Mouse (Mus musculus) 416B (cell line): Measurements from ENCODE around the gene Coro1a.
A peak's percentile ranks its signal among the peaks of the same experiment; 100 is the strongest.
"Not testable (repeated sequence)": the region's sequence is repeated elsewhere in the genome, so short reads cannot be mapped to it uniquely, and the experiment has no call there.

Source experiments
- DNase-seq: peaks from one replicate; pipeline ENCODE4 v3.0.0; 2011; ENCODE audit warnings: low read depth

The Coro1a gene

DNA sequence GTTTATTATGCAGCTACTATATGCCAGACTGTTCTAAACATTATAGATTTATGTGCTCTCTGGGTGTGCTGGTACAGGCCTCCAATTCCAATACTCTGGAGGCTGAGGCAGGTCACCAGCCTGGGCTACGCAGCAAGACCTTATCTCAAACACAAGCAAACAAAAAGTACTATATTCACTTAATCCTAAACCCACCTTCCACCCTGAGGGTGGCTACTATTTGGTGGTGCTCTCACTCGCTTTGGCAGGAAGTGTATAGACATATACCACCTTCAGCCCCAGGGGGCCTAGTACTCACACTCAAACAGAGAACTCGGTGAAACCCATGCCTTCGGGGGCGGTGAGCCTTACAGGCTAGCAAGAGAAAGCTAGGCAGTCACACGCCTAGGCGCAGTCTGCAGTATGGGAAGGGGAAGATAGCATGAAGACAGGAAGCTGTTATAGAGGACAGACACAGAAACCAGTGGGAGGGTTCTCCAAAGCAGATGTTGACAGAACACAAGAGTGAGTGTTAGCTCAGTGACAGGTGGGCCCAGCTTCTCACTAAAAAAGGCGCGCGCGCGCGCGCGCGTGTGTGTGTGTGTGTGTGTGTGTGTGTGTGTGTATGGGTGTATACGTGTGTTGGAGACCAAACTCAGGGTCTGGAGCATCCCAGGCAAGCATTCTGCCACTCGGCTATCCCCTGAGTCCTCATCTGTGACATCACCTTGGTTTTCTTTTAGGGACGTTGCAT, at the start of gene Coro1a:
Gene Coro1a, minus strand, starts transcription at position 346 of the 733 bp plus-strand sequence.
- DNase-seq = no peak

DNA sequence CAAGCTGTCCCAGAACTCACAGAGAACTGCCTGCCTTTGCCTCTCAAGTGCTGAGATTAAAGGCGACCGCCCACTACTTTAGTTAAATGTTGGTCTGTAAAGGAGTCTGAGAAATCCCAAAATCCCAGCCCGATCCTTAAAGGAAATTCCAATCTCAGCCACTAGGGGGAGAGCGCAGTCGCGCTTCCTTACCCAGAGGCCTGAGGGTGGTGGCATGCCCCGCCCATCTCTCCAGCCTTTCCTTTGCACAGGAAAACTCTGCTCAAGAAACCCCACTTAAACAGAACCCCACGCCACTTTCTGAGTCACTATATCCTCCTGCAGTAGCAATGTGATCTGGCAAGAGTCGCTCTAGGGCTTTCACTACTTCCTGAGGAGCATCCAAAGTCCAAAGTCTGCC, 47.3 kb upstream of the Coro1a start:
- peak; percentile 79 for DNase-seq

DNA sequence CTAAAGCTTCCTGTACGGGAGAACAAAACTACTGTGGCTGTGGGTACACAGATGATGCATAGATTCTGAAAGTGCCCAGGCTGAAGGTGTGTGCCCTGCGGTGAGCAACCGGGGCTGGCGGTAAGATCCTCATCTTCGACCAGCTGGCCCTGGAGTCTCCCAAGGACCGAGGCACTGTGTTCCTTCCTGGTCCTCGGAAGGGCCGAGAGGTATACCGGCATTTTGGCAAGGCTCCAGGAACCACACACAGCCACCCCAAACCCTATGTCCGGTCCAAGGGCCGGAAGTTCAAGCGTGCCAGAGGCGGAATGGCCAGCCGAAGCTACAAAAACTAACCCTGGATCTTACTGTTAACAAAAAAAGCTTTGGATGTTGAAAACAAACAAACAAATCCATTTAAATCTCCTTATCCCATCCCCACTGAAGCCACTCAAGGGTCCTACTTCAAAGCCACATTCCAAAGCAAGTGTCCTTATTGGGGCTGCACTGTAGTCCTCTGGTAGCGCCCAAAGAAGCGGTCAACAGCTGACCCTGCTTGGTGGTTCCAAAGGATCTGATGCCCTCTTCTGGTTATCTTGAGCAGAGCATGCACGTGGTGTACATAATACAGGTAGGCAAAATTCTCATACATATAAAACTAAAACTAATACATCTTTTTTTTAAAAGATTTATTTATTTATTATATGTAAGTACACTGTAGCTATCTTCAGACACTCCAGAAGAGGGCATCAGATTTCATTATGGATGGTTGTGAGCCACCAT, 42.2 kb upstream of the Coro1a start:
- DNase-seq = peak; percentile 71

DNA sequence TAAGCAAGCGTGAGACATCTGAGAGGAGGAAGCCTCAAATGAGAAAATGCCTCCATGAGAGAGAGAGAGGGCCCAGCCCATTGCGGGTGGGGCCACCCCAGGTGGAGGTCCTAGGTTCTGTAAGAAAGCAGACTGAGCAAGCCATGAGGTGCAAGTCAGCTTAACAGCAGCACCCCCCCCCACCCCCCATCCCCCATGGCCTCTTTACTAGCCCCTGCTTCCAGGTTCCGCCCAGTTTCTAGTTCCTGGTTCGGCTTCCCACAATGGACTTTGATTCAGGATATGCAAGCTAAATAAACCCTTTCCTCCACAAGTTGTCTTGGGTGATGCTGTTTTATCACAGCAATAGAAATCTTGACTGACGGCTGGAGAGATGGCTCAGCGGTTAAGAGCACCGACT, 41.2 kb upstream of the Coro1a start:
- DNase-seq = no peak

DNA sequence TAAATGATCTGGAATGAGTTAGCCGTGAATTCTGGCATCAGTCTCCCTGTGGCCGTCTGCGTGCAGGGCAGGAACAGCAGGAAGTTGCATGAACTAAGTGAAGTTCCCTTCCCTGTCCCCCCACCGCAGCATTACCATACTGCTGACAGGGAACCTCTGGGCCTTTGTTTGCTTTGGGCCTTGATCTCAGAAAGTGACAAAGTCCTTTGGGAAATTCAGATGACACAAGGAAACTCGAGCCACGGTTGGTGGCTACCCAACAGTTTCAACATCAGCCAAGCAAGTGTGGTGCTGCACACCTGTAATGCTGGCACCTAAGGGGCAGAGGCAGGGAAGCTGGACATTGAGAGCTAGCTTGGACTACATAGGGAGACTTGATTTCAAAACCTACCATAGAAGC, 39.2 kb upstream of the Coro1a start:
- peak; percentile 62 for DNase-seq

DNA sequence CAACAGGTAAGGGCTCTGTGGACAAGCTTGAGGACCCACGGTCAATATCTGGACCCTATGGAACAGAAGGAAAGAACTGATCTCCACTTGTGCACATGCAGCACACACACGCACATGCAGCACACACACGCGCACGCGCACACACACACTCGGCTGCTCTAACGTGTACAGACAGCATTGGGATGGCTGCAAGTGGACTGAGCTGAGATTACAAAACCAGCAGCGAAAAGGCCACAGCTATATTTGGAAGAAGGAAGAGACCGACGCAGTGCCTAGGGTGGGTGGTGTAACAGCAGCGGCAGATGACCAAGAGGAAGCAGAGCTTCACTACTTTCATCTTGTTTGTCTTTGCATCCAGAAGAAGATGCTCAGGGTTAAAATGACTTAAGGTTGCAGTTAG, 38.5 kb upstream of the Coro1a start:
- peak; percentile 78 for DNase-seq

- DNase-seq = no peak
Measured at GRCm38 (mm10) chr7:126741964-126742482, 34.4 kb upstream of the Coro1a start.

DNA sequence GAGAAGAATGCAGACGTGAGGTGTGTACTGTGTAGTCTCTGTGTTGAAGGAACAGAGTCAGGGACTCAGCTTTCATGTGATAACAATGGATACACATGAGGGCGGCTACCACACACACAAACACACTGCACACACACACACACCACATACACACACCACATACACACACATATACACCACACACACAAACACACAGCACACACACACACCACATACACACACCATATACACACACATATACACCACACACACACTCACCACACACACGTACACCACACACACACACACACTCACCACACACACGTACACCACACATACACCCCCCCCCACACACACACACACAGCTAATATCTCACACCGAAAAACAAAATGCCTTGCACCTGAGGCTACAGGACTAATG, 33.9 kb upstream of the Coro1a start:
- no peak for DNase-seq

- no peak for DNase-seq
Measured at GRCm38 (mm10) chr7:126740977-126741376, 33.4 kb upstream of the Coro1a start.

DNA sequence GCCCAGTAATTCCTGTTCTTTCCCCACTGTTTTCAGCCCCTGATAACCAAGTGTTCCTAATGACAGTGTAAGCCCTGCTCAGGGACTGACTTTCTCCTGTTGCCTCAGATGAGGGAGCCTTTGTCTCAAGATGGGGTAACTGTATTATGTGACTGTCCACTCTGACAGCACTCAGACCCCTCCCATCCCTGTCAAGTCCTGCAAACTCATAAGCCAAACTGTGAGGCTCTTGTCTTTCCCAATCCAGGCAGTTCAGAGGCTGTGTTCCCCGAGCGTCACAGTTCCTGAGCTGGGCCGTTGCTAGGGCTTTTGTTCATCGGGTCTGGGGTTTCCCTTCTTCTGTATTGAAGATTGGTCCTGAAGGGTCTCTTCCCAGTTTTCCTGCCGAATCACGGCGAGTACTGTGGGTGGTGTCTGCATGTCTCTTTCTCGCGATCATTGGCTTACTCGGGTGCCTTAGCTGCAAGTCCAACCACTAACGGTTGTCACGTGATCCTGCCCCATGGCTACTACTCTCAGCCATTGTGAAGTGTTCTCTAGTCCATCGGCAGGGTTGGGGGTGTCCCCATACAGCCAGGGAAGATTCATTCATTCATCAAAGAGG, 32.6 kb upstream of the Coro1a start:
- no peak for DNase-seq

GRCm38 (mm10) chr7:126739551-126739950, 32.0 kb upstream of the Coro1a start:
- DNase-seq = no peak

GRCm38 (mm10) chr7:126736122-126736521, 28.5 kb upstream of the Coro1a start:
- peak; percentile 45 for DNase-seq

- not testable (repeated sequence) for DNase-seq
Measured at GRCm38 (mm10) chr7:126730256-126730789, 22.7 kb upstream of the Coro1a start.

DNA sequence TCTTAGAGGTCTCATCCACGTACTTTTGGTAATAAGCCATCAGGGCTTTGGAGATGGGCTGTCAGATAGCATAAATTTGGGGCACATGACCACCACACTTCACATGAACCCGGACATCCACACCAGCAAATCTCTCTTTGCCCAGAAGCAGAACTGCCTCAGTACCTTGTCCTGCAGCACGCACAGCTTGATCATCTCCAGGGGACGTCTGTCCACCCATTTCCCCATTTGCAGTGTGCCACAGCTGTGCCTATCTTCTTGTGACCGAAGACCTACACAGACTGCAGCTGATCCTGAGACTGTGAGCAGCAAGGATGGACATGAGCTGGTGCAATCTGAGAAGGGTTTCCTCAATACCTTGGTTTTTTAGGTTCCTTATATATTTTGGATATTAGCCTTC, 18.1 kb upstream of the Coro1a start:
- DNase-seq = no peak

DNA sequence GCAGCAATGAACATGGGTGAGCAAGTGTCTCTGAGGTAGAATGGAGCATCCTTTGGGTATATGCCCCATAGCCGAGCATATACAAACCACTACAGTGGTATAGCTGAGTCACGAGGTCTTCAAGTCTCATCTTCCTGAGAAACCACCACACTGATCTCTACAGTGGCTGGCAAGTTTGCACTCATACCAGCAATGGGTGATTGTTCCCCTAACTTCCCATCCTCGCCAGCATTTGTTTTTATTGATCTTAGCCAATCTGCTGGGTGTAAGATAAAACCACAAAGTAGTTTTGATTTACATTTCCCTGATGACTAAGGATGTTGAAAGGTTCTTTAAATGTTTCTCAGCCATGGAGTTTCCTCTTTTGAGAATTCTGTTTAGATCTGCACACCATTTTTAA, 17.5 kb upstream of the Coro1a start:
- DNase-seq = peak; percentile 83

DNA sequence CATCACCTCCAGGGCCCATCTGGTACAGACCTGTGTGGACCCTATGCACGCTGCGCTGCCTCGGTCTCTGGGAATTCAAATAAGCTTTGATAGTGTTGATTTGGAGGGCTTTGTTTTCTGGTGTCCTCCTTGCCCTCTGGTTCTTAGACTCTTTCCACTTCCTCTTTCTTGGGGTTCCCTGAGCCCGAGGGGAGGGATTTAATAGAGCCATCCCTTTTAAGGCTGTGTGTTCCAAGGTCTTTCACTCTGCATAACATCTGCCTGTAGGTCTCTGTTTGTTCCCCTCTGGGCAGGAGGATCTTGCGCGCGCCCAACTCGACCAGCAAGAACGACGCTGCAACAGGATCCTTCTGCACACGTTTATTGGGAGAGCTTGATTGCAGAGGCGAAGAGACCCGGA, 14.0 kb upstream of the Coro1a start:
- DNase-seq = peak; percentile 38

GRCm38 (mm10) chr7:126718787-126719337, 11.3 kb upstream of the Coro1a start:
- DNase-seq = peak; percentile 70

- DNase-seq = no peak
Measured at GRCm38 (mm10) chr7:126717566-126717965, 10.0 kb upstream of the Coro1a start.

- DNase-seq = no peak
Measured at GRCm38 (mm10) chr7:126715679-126716078, 8.1 kb upstream of the Coro1a start.

DNA sequence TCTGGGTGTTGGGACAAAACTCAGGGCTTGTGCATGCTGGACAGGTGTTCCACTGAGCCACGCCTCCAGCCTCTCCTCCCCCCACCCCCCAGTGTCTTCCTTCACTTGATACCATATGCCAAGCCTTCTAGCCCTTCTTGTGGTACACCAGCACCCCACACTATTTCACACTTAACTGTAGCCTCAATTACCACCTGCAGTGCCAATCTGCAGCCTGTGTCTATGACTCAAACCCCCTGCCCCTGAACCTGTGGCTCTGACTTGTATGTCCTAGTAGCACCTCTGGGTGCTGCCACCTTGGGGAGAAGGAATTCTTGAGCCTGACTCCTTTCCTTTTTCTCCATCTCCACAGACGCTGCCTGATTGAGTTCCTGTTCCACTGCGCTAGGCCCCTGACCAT, 4.3 kb upstream of the Coro1a start:
- DNase-seq = no peak

DNA sequence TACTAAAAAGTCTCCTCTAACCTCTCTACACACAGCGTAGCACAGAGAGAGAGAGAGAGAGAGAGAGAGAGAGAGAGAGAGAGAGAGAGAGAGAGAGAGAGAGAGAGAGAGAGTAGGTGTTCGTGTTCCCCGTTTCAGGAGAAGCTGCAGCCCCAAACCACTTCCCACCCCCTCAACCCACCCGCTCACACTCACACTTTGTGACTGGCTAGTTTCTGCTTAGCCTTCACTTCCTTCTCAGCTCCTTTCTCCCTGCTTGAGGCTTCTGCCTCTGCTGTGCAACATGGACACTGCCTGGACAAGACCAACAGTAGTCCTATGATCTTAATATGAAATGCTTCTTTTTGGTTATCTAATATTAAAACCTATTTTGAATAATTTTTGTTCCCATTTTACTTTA, 2.7 kb upstream of the Coro1a start:
- DNase-seq = no peak
